Mouse (Mus musculus) embryonic facial prominence, embryonic 11.5 days (tissue): Measurements from ENCODE around the gene Fam83f. TPM values are rescaled to one million over a fixed set of nuclear protein-coding genes. Genes with fewer than 3 reads are reported as not detected.

Source experiments
- ATAC-seq: fragments of 200-750 bp; cut with Nextera tagmentation; replicated peaks from 2 replicates; pipeline ENCODE4 v1.8.0; 2017; ENCODE audit warnings: low read depth; ENCODE audit not compliant: insufficient number of reproducible peaks, low FRiP score, low TSS enrichment
- DNase-seq: peaks from one replicate; pipeline ENCODE4 v3.0.0-alpha.2; 2015; ENCODE audit warnings: low spot score
- H3K27ac ChIP-seq: fragments of 300-500 bp; sonication (generic); replicated peaks from 2 replicates; pipeline ENCODE4 v1.5.1; 2014; ENCODE audit warnings: mild to moderate bottlenecking, low read depth, low read length, control low read depth
- H3K27me3 ChIP-seq: fragments of 300-500 bp; sonication (generic); 2 replicates; pipeline ENCODE4 v1.6.1; 2014; ENCODE audit warnings: mild to moderate bottlenecking, low read length, moderate library complexity, mixed read lengths; ENCODE audit not compliant: control insufficient read depth, insufficient read depth
- H3K36me3 ChIP-seq: fragments of 300-500 bp; sonication (generic); replicated peaks from 2 replicates; pipeline ENCODE4 v1.6.1; 2014; ENCODE audit warnings: low read depth, mild to moderate bottlenecking, low read length, moderate library complexity, mixed read lengths; ENCODE audit not compliant: control insufficient read depth, insufficient read depth
- H3K4me1 ChIP-seq: fragments of 300-500 bp; sonication (generic); 2 replicates; pipeline ENCODE4 v1.6.1; 2014; ENCODE audit warnings: low read length, mixed read lengths; ENCODE audit not compliant: control insufficient read depth, insufficient read depth
- H3K4me2 ChIP-seq: fragments of 300-500 bp; sonication (generic); 2 replicates; pipeline ENCODE4 v1.6.1; 2014; ENCODE audit warnings: low read depth, mild to moderate bottlenecking, control low read depth, low read length, moderate library complexity
- H3K4me3 ChIP-seq: fragments of 300-500 bp; sonication (generic); 2 replicates; pipeline ENCODE4 v1.5.1; 2014; ENCODE audit warnings: low read depth, low read length, control low read depth
- H3K9ac ChIP-seq: fragments of 300-500 bp; sonication (generic); replicated peaks from 2 replicates; pipeline ENCODE4 v1.6.1; 2014; ENCODE audit warnings: mild to moderate bottlenecking, control low read depth, low read length
- H3K9me3 ChIP-seq: fragments of 300-500 bp; sonication (generic); replicated peaks from 2 replicates; pipeline ENCODE4 v1.6.1; 2016; ENCODE audit warnings: mild to moderate bottlenecking, low read length, inconsistent platforms, mixed read lengths; ENCODE audit not compliant: control insufficient read depth
- WGBS: fragments of 180-500 bp; shearing (Covaris S2); extraction: QIAGEN DNeasy Blood & Tissue Kit; methylation state at CpG from one replicate; pipeline ENCODE4 v1.1.7; 2014; 5-methylcytosine and 5-hydroxymethylcytosine counted together
- polyA plus RNA-seq: library from polyadenylated mRNA; unstranded; fragments of >200 nt; fragmentation: Nextera tagmentation; extraction: Ambion mirVana; gene quantifications from 2 replicates; pipeline ENCODE4 v1.2.1, GENCODE M21; 2014

Gene Fam83f
- polyA plus RNA-seq, 1 experiment from 2014 or later, result 1.3 TPM

- WGBS, result 47% methylated on average over 8 of the region's 8 CpGs
- Histone ChIP-seq H3K4me3 (no peak overlapping the region), H3K4me2 (no peak overlapping the region), H3K27me3 (no peaks in the 10 kb centered on the region; the same call in 1 of the 2 replicates), H3K9me3 (no peaks in the 10 kb centered on the region), H3K27ac (no peak overlapping the region), H3K9ac (no peak overlapping the region), H3K36me3 (no peaks in the 10 kb centered on the region), H3K4me1 (no peaks in the 10 kb centered on the region)
- no peak for DNase-seq
- ATAC-seq, result no peak
Observed at GRCm38 (mm10) chr15:80679515-80680215, 8.0 kb downstream of the Fam83f start.

- Histone ChIP-seq H3K4me1 (no peaks in the 10 kb centered on the region; the same call in 1 of the 2 replicates), H3K4me2 (no peak overlapping the region), H3K4me3 (no peak overlapping the region), H3K9me3 (no peaks in the 10 kb centered on the region), H3K9ac (no peak overlapping the region), H3K27ac (no peak overlapping the region), H3K27me3 (no peaks in the 10 kb centered on the region; the same call in 1 of the 2 replicates), H3K36me3 (no peaks in the 10 kb centered on the region)
- DNase-seq (no peak), ATAC-seq (no peak)
- 40% methylated on average over 7 of the region's 7 CpGs for WGBS
Observed at GRCm38 (mm10) chr15:80680347-80681030, 8.8 kb downstream of the Fam83f start.

- H3K9me3 ChIP-seq, result no peaks in the 10 kb centered on the region
- H3K27ac ChIP-seq, result no peak overlapping the region
- ATAC-seq, result no peak
- H3K36me3 ChIP-seq, result no peaks in the 10 kb centered on the region
- 76% methylated on average over 4 of the region's 4 CpGs for WGBS
- DNase-seq, result no peak
- no peaks in the 10 kb centered on the region for H3K27me3 ChIP-seq
- no peak overlapping the region for H3K4me3 ChIP-seq
- H3K9ac ChIP-seq, result no peak overlapping the region
- H3K4me2 ChIP-seq, result no peak overlapping the region
- H3K4me1 ChIP-seq, result no peaks in the 10 kb centered on the region; the same call in 1 of the 2 replicates
Observed at GRCm38 (mm10) chr15:80681466-80681881, 9.8 kb downstream of the Fam83f start.

- H3K4me3 ChIP-seq, result no peak overlapping the region
- no peaks in the 10 kb centered on the region for H3K9me3 ChIP-seq
- 82% methylated on average over 8 of the region's 8 CpGs for WGBS
- H3K27ac ChIP-seq, result no peak overlapping the region
- no peaks in the 10 kb centered on the region for H3K27me3 ChIP-seq
- no peak for ATAC-seq
- no peak overlapping the region for H3K4me2 ChIP-seq
- DNase-seq, result no peak
- H3K4me1 ChIP-seq, result no peaks in the 10 kb centered on the region; the same call in 1 of the 2 replicates
- no peak overlapping the region for H3K9ac ChIP-seq
- H3K36me3 ChIP-seq, result no peaks in the 10 kb centered on the region
Observed at GRCm38 (mm10) chr15:80682343-80682742, 10.7 kb downstream of the Fam83f start.

- Histone ChIP-seq H3K9me3 (no peaks in the 10 kb centered on the region), H3K4me1 (no peaks in the 10 kb centered on the region; the same call in 1 of the 2 replicates), H3K4me2 (no peak overlapping the region), H3K27me3 (no peaks in the 10 kb centered on the region), H3K9ac (no peak overlapping the region), H3K27ac (no peak overlapping the region), H3K4me3 (no peak overlapping the region), H3K36me3 (no peaks in the 10 kb centered on the region)
- ATAC-seq, result no peak
- WGBS, result 73% methylated on average over 6 of the region's 6 CpGs
- no peak for DNase-seq
Observed at GRCm38 (mm10) chr15:80683151-80683550, 11.5 kb downstream of the Fam83f start.

- Histone ChIP-seq H3K9ac (no peak overlapping the region), H3K27me3 (no peaks in the 10 kb centered on the region), H3K27ac (0 out of 2 replicates have a peak overlapping the region, but pooled peaks have one; percentile 13), H3K4me3 (no peak overlapping the region), H3K36me3 (no peaks in the 10 kb centered on the region), H3K9me3 (no peaks in the 10 kb centered on the region), H3K4me1 (no peaks in the 10 kb centered on the region; the same call in 1 of the 2 replicates), H3K4me2 (no peak overlapping the region)
- DNase-seq (no peak), ATAC-seq (no peak)
- 49% methylated on average over 3 of the region's 3 CpGs for WGBS
Observed at GRCm38 (mm10) chr15:80683990-80684389, 12.3 kb downstream of the Fam83f start.

GRCm38 (mm10) chr15:80684786-80685602 lies 13.3 kb downstream of the Fam83f start:
- ATAC-seq, result peak; percentile 51; the same call in 1 of the 2 replicates
- H3K9me3 ChIP-seq, result no peaks in the 10 kb centered on the region
- no peaks in the 10 kb centered on the region; the same call in 1 of the 2 replicates for H3K4me1 ChIP-seq
- no peak overlapping the region for H3K27ac ChIP-seq
- H3K4me2 ChIP-seq, result no peak overlapping the region
- no peak for DNase-seq
- 13% methylated on average over 8 of the region's 8 CpGs for WGBS
- H3K27me3 ChIP-seq, result no peaks in the 10 kb centered on the region
- H3K36me3 ChIP-seq, result no peaks in the 10 kb centered on the region
- H3K4me3 ChIP-seq, result no peak overlapping the region
- no peak overlapping the region; the same call in 1 of the 2 replicates for H3K9ac ChIP-seq
